Mouse (Mus musculus): ENCODE results near the gene Aco2. TPM values are rescaled to one million over a fixed set of nuclear protein-coding genes. Genes with fewer than 3 reads are reported as not detected.
A peak's percentile ranks its signal among the peaks of the same experiment; 100 is the strongest.

The Aco2 gene
- total RNA-seq, 2 experiments from 2014 or later = 650 to 720 TPM

GRCm38 (mm10) chr15:81845033-81845625 lies 27.0 kb upstream of the Aco2 start:
- no peak for DNase-seq (ENCODE audit: low spot score in 2 of 2)

GRCm38 (mm10) chr15:81845724-81846123 lies 26.4 kb upstream of the Aco2 start:
- no peak for DNase-seq (ENCODE audit: low spot score in 2 of 2)

- no peak for DNase-seq (ENCODE audit: low spot score in 2 of 2)
Observed at GRCm38 (mm10) chr15:81846755-81847154, 25.4 kb upstream of the Aco2 start.

- DNase-seq (ENCODE audit: low spot score in 2 of 2) = no peak
Observed at GRCm38 (mm10) chr15:81847161-81847560, 24.9 kb upstream of the Aco2 start.

- no peak for DNase-seq (ENCODE audit: low spot score in 2 of 2)
Observed at GRCm38 (mm10) chr15:81847861-81848260, 24.2 kb upstream of the Aco2 start.

GRCm38 (mm10) chr15:81848301-81848700 lies 23.8 kb upstream of the Aco2 start:
- no peak for DNase-seq (ENCODE audit: low spot score in 2 of 2)

GRCm38 (mm10) chr15:81849104-81849503 lies 23.0 kb upstream of the Aco2 start:
- no peak for DNase-seq (ENCODE audit: low spot score in 2 of 2)

GRCm38 (mm10) chr15:81850718-81851117 lies 21.4 kb upstream of the Aco2 start:
- no peak for DNase-seq (ENCODE audit: low spot score in 2 of 2)

GRCm38 (mm10) chr15:81851375-81851774 lies 20.7 kb upstream of the Aco2 start:
- DNase-seq (ENCODE audit: low spot score in 2 of 2) = no peak

- no peak for DNase-seq (ENCODE audit: low spot score in 2 of 2)
Observed at GRCm38 (mm10) chr15:81852411-81853000, 19.6 kb upstream of the Aco2 start.

- no peak for DNase-seq (ENCODE audit: low spot score in 2 of 2)
Observed at GRCm38 (mm10) chr15:81853081-81853480, 19.0 kb upstream of the Aco2 start.

- peak; percentile 71 to 85 for DNase-seq (ENCODE audit: low spot score in 2 of 2)
Observed at GRCm38 (mm10) chr15:81856030-81856790, 15.9 kb upstream of the Aco2 start.

GRCm38 (mm10) chr15:81856938-81857723 lies 15.0 kb upstream of the Aco2 start:
- DNase-seq (ENCODE audit: low spot score in 2 of 2) = peak in 1 of 2 experiments; percentile 41

GRCm38 (mm10) chr15:81857724-81858116 lies 14.4 kb upstream of the Aco2 start:
- DNase-seq (ENCODE audit: low spot score in 2 of 2) = no peak

- peak; percentile 83 to 92 for DNase-seq (ENCODE audit: low spot score in 2 of 2)
Observed at GRCm38 (mm10) chr15:81858138-81858516, 14.0 kb upstream of the Aco2 start.

- peak in 1 of 2 experiments; percentile 59 for DNase-seq (ENCODE audit: low spot score in 2 of 2)
Observed at GRCm38 (mm10) chr15:81858517-81859329, 13.4 kb upstream of the Aco2 start, which contains the start of gene Tob2. Gene Tob2 (minus strand): TSS chr15:81858796.

- peak; percentile 55 to 70 for DNase-seq (ENCODE audit: low spot score in 2 of 2)
Observed at GRCm38 (mm10) chr15:81859330-81860255, 12.5 kb upstream of the Aco2 start.

- no peak for DNase-seq (ENCODE audit: low spot score in 2 of 2)
Observed at GRCm38 (mm10) chr15:81860471-81861135, 11.5 kb upstream of the Aco2 start.

GRCm38 (mm10) chr15:81864238-81864637 lies 7.9 kb upstream of the Aco2 start:
- no peak for DNase-seq (ENCODE audit: low spot score in 2 of 2)
